Mouse (Mus musculus): ENCODE results near the gene Acer1.

The Acer1 gene

DNA sequence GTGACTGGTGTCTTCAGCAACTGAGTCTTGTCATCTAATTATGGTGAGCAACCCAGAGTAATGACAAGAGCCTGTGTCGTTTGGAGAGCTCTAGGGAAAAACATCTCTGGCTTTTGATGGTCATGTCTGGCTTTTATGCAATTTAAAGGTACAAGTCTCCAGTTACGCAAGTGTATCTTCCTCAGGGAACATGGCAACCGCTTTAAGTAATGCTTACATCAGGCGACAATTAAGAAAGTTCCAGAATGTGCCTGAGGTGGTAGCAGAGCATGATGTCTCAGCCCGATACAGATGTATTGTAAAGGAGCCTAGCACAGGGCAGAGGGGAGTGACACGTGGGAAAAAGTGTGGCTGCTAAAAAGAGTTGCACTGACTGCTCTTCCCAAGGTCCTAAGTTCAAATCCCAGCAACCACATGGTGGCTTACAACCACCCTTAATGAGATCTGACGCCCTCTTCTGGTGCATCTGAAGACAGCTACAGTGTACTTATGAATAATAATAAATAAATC, 7.0 kb upstream of the Acer1 start:
- no peak for DNase-seq

DNA sequence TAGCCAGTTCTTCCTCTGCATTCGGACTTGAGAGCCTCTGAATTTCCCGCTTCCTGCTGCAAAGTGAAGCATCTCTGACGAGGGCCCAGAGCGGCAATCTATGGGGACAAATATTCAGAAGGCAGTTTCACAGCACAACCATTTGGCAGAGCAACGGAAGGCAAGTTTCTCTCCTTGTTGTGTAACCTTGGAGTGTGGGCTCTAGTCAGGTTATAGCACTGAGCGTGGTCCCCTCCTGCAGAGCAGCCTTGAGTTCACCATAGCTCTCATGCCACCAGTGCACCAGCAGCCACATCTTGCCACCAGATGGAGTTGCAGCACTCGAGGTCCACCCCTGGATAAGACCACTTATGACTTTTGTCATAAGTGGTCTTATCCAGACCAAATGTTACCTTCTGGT, 6.5 kb upstream of the Acer1 start:
- no peak for DNase-seq

DNA sequence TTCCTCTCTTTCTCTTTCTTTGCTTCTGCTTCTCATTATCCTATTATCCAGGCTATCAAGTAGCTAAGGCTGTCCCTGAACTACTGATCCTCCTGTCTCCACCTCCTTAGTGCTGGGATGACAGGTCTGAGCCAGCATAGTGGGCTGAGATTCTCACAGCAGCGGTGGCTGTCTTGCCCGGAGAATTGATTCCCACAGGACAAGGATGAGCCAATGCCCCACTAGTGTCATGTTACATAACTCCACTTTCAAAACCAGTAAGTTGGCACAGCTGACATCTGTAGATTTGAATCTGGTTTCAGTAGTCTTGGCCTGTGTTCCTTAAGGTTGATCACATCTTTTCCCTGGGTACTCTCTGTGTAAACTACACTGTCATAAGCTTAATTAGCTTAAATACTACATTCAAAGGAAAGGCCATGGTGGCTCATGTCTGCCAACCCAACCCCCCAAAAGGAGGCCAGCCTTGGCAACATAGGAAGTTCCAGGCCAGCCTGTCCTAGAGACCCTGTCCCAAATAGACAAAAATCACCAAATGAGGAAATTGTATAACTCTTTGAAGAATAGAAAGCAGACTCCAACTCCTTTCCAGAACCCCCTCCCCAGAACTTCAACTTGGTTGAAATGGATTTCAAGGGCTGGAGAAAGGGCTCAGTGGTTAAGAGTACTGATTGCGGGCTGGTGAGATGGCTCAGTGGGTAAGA, 4.3 kb upstream of the Acer1 start:
- no peak for DNase-seq

DNA sequence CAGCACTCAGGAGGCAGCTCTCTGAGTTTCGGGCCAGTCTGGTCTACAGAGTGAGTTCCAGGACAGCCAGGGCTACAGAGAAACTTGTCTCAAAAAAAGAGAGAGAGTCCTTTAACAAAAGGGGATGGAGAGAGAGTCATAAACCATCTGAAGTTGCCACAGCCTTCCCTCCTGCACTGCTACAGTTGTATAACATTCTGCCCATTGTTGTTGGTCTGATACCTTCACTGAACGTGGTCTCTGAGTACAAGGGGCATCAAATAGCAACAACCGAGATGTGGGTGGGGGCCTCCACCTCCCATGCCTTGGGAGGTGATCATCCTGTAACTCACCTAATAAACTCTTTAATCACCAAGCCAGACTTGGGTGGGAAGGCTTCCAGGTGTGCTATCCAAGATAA, 3.7 kb upstream of the Acer1 start:
- DNase-seq, result no peak

DNA sequence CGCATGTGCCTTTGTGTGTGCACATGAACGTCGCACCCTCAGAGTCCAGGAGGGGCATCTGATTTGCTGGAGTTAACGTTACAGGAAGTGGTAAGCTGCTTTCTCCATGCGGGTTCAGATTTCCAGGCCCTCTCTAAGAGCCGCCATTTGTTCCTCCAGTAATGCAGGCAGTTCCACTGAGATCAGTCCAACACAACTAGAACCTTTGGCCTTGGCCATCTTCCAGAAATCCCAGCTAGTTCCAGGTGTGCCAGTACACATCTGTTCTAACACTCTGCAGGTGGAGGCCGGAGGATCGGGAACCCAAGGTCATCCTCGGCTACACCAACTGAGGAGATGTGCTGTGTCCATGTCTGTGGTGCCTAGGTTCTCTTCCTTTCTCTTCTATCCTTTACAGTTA, 3.0 kb upstream of the Acer1 start:
- DNase-seq, result no peak

DNA sequence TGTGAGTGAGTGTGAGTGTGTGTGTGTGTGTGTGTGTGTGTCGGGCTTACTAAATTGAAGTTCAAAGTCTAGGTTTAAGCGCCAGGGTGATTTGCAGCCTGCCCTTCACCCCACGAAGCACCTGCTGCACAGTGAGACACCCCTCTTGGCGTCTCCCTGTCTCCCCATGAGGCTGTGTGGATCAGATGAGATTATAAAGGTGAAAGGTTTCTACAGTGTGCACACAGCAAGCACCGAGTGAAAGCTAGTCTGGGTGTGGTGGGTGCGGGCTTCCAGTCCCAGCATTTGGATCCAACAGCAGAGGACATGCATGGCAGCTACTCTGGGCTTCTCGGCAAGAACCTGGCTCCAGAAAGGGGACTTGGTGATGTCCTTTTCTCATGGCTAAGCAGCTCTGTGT, 877 bp downstream of the Acer1 start:
- no peak for DNase-seq

DNA sequence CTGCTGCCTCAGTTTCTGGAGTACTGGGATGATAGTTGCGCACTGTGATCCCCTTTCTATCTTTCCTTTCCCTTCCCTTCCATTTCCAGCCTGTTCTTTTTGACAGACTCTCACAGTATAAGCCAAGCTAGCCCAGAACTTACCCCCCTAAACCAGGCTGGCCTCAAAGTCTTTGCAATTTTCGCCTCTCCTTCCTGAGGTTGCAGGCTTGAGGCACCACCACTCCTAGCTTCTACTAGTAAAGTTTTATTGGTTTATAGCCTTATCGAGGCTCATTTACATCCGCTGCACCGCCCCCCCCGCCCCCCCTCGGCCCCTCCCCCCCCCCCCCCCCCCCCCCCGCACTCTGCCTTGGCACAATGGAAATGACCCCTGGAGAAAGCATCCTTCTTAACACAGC, 2.4 kb downstream of the Acer1 start:
- DNase-seq, result no peak

DNA sequence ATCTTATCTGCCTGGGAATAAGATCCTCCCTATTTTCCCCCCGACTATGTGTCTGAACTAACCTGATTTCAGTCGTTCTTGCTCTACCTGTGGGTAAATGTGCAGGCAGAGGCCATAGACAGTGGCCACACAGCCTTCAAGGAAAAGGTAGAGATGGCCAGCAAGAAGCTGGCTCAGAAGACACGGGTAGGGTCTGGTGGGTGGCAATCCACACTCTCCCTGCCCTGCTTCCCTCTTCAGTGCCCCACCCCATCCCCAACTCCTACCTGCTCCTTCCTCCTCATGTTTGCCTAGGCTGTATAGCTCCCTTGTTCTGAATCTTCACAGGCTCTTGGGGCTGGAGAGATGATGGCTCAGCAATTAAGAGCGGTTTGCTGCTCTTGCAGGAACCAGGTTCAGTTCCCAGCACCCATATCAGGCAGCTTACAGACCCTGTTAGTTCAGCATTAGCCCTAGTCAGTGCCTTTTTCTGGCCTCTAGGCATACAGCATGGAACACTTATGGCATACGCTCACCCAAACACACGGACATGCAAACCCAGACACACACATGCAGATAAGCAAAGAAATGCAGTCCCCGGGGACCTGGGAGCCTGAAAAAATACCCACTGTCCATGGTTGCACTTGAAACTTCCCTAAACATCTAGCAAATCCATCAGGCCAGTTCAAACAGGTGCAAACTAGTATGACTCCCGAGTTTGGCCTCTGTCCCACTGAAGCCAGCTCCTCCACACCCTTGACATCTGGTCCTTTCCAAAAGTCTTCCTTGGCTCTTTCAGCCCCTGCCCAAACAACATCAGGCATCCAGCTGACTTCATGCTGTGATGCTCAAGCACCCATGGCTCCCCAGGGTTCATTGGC, 5.2 kb downstream of the Acer1 start:
- DNase-seq, result no peak

DNA sequence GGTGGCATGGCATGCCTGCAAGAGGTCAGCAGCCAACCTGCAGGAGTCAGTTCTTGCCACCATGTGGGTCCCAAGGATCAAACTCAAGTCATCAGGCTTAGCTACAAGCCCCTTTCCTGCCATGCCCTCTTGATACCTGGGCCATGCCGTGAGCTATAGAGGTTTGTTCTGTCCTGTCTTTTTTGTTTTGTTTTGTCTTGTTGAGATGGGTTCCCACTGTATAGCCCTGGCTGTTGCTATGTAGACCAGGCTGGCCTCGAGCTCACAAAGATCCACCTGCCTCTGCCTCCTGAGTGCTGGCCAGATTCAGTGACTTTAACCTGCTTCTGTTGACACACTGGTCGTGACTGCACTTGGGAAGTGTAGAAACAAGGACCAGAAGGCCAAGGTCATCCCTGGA, 6.5 kb downstream of the Acer1 start:
- no peak for DNase-seq

DNA sequence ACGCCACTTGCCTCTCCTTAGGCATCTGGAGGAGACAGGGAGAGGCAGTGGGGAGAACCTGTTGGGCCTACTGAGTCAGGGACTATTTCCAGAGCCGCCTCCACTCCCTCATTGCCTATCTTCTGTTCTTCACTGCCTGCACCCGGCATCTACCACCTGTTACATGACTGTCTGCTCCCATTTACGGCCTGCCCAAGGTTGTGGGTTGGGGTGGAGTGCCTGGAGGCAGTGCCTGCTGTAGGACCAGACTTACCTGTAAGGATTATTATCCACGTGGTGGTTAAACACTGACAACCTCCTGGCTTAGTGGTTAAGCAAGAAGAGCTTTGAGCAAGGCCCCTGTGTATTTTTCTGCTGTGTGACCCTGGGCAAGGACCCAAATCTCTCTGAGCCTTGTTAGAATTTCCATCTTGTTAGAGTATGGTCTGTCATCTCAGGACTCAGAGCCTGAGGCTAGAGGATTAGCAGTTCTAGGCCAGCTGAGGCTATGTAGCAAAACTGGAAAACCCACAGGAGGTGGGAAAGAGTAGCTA, 7.2 kb downstream of the Acer1 start:
- DNase-seq, result no peak

DNA sequence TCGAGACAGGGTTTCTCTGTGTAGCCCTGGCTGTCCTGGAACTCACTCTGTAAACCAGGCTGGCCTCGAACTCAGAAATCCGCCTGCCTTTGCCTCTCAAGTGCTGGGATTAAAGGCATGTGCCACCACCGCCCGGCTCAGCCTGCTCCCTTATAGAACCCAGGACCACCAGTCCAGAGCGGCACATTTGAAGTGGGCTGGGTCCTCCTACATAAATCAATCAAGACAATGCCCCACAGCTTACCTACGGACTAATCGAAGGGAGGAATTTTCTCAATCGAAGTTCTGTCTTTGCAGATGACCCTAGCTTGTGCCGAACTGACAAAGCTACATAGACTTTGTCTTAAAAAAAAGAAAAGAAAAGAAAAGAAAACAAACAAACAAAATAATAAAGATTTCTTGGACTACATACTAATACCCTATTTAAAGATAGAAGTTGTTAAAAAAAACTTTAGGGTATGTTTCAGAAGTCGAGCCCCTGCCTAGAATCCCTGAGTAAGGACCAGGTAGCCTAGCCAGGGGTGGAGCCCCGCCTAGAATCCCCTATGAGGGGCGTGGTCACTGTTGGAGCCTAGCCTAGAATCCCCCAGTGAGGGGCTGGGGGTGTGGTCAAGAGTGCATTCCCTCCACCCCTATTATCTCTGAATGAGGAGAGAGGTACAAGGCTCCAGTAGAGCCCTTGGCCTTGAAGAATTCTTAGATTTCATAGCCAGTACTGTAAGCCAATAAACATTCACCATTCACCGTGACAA, 7.8 kb downstream of the Acer1 start:
- no peak for DNase-seq

DNA sequence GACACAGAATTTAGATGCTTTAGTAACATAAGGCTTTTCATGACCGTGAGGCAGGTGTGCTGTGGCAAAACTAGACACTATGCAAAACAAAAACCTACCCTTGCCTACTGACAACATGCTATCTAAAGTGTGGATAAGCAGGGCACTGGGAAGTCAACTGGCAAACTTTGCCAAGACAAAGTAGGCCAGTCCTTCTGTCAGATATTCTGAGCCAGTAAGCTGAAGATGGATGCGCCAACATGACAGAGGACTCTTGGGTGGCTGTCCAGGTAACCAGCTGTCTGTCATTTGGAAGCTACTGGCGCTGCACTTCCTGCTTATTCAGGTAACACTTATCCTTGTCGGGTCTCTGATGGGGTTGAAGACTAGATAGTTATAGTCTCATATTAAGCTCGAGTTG, 11.8 kb downstream of the Acer1 start:
- no peak for DNase-seq

DNA sequence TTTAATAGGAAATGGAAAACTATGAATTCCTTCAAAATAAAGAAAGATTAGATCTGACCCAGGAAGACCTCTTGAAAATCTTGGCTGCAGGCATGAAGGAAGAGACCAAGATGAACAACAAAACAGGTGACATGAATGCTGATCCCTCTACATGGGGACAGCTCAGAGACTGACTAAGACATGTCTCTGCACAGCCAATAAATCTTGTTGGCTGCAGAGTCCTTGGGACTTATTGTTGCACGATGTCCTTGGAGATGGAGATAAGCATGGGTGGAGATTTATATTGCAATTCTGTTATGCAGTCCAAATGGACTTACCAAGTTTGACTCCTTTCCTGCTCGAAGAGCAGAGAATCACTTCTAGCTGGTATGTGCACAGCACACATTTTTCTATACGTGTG, 12.6 kb downstream of the Acer1 start:
- DNase-seq, result no peak

DNA sequence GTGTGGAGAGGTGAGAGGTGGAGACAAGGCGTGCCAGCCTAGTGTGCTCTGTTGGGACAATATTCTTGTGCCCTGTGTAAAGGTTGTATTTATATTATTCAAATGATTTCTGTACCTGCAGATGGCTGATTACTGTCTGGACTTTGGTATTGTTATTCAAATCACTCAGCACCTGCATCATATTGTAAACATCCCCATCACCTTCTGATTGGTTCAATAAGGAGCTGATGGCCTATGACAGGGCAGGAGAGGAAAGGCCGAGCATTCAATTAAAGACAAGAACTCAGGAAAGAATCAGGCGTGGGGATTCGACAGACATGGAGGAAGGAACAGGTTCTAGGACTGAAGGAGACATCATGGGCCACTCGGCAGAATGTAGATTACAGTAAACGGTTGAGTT, 18.3 kb downstream of the Acer1 start:
- DNase-seq, result no peak

DNA sequence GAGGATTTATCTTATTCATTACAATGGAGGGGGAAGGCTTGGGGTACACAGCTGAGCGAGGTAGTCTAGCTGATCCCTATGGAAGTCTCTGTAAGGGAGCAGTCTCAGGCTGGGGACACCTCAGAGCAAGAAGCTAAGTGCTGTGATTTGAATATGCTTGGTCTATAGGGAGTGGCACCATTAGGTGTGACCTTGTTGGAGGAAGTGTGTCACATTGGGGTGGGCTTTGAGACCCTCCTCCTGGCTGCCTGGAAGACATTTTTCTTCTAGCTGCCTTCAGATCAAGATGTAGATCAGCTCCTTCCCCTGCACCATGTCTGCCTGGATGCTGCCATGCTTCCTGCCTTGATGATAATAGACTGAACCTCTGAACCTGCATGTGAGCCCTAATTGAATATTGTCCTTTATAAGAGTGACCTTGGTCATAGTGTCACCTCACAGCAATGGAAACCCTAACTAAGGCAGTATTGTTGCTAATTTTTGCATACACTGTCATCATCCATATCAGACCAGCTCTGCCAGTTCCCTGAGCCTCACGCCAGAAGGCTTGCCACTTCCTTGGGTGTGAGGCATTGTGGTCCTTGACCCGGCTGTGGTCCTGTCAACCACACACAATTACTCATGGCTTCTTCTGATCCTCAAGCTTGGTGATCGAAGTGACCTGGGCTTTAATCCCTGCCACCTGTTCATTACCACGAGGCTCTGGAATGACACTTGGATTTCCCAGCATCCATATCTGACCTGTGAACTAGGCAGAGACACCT, 19.1 kb downstream of the Acer1 start:
- DNase-seq, result no peak

DNA sequence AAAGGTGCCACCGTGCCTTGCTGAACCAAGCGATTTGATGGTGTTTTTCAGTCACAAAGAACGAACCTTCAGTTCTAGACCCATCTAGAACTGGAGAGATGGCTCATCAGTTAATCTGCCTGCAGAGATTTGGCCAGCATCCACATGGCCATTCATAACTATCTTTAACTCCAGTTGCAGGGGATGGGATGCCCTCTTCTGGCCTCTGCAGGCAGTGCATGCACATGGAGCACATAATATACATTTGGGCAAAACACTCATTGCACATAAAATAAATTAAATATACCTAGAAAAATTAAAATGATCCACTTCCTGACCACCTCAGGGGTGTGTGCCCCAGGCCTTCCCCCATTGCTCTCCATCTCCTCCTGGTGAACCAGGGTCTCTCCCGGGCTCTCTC, 20.0 kb downstream of the Acer1 start:
- DNase-seq, result no peak

DNA sequence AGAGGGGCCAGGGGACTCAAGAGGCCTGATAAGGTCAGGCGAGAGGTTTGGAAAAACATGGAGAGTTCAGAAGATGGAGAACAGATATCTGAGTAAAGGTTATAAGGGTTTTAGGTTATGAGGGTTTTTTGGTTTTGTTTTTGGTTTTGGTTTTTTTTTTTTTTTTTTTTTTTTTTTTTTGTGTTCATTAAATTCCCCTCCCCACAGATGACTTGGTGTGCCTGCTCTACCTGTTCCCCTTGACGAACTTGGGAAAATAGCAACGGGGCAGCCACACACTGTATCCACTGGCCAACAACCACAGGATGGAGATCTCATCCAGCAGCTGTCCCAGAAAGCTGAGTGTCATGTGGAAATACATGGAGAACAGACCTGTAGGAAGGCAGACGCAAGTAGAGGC, 23.3 kb downstream of the Acer1 start:
- no peak for DNase-seq

DNA sequence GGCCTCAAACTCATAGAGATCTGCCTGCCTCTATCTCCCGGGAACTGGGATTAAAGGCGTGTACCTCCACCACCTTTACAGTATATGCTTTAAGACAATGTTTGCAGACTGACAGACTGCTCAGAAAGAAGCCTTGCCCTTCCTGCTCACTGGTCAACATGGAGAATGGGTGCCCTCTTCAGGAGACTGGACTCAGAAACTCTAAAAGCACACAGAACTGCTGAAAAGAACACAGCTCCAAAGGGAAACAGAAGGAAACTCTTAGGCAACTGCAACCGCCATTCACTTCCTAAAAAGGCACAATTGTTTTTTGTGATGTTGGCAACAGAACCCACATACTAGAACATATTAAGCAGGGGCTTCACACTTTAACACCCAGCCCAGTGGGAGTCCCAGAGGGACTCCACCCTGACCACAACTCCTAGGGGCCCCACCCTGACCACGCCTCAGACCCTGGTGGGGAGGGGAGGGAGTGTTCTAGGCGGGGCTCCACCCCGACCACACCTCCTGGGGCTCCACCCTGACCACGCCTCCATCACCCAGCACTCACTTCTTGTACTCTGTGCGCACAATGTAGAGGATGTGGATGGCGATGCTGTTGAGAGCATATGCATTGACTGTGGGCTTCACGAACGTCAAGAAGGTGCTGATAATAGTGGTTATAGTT, 24.0 kb downstream of the Acer1 start:
- peak; percentile 30 for DNase-seq

DNA sequence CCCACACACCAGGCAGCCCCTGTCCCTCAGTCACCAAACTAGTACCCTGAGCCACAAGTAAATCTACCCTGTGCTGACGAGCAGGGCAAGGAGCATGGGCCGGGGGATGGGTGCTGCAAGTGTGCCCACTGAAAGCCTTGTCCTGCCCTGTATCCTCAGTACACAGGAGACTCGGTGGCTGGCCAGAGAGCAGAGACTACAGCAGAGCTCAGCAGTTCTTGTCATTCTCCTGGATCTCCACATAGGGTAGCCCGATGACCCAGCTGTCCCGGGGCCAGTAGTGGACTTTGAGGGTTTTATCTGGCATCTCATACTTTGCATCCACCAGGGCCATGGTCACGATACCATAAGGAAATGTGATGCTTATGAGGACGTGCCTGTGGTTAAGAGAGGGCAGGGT, 27.1 kb downstream of the Acer1 start:
- DNase-seq, result no peak

DNA sequence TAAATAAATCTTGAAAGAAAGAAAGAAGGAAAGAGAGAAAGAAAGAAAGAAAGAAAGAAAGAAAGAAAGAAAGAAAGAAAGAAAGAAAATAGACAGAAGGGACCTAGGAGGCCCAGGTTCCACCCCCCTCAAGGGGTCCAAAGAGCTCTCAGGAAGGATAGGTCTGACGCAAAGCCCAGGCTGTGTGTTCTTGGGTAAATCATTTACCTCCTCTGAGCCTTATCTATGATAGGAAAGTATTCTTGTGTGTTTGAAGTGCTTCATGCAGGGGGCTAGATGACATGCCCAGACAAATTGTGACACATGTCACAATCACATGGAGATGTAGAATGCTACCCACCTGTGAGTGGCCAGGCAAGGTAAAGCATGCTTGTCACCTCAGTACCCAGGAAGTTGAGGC, 29.3 kb downstream of the Acer1 start:
- no peak for DNase-seq

DNA sequence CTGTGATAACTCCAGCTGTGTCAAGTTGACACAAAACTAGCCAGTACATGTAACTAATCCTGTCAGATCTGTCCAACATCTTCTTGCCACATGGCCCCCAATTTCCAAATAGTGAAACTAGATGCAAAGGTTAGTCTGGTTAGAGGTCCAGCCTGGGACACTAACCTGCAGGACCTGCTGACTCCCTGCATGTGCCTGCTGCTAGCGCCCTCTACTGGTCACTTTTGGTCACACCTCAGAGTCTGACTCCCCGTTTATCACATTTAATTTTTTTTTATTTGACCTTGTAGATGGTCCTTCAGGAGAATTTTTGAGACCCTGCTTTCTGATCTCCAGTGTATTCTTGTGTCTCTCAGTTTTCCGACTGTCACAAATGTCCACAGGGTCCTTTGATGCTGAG, 31.0 kb downstream of the Acer1 start:
- peak; percentile 78 for DNase-seq

DNA sequence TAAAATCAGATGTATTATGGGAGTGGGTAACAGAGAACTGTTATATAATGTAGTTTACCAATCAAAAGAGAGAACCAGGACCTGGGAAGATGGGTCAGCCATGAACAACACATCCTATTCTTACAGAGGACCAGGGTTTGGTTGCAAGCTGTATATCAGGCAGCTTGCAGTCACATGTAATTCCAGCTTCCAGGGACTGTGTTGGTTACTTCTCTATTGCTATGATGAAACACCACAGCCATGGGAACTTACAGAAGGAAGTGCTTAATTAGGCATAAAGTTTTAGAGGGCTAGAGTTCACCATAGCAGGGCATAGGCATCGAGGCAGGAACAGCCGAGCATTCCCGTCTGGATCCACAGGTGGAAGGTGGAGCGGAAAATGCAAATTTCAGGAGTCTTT, 43.2 kb downstream of the Acer1 start:
- no peak for DNase-seq

Measured in lung, postnatal 14 days (tissue).